Mouse (Mus musculus): ENCODE data around the gene Txndc15.

DNA sequence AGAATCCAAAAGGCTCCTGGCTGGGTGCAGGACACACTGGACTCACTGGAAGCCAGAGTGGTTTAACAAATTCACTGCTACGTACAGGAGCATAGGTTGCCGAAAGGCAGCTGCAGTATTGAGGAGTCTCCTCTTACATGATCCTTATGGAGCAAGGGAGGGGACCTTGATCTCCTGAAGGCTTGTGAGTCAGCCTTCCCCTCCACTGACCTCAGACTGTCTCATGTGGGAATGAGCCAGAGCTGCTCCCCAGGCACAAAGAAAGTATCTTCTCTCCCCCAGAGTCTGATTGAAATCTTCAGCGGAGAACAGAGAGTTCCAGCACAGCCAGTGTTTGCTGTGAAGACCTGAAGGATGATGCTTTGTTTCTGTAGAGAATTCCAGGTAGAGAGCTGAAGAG lies 30.9 kb upstream of the Txndc15 start:
- TF ChIP-seq CTCF (IDR thresholded peaks at IDR 0.05; ENCODE audit: low read depth) = no peak
- TF ChIP-seq EP300 (optimal IDR thresholded peaks at IDR 0.05) = no peak
